ENCODE assay signal across 19 mouse cellular contexts in the genomic region with DNA sequence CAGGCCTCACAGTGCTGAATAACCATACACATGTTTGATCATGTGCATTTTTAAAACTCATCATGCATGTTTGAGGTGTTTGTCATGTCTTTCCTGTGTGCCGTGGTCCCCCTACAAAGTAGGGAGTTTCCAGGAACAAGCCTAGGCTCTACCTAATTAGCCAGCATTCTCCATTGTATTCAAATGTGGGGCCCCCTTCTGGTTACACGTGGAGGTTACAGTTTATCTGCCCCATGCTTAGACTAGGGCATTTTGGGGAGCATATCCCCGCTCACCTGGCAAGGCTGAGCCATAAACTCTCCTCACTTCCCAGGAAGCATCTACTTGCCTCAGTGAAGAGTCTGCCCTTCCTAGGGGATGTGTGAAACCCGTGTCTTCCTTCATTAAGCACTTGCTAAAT. TPM values are rescaled to one million over a fixed set of nuclear protein-coding genes. Genes with fewer than 3 reads are reported as not detected.
DNase-seq lines count a peak whose midpoint lies in the region; ATAC-seq and TF ChIP-seq lines count a peak whose summit lies in the region.
"Had no signal": no experiment of that assay in that cellular context is flagged by ENCODE, and none has a peak within 500 bp of the region (broad histone marks: within the 10 kb centered on the region; RNA-seq: fewer than 3 reads in every experiment).

No protein-coding gene starts in this region.

- no peak overlapping the region for H3K9ac ChIP-seq in forebrain, embryonic 11.5 days (ENCODE audit: low read length)
- H3K9ac ChIP-seq: forebrain, embryonic 13.5 days; hindbrain, embryonic 12.5 days; kidney, embryonic 15.5 days; liver, embryonic 13.5 days; midbrain, embryonic 15.5 days had no signal

- H3K27ac ChIP-seq in layer of hippocampus, adult 2 months: no peak overlapping the region
- no peak overlapping the region for H3K27ac ChIP-seq in thymus, adult 2 months (ENCODE audit: control insufficient read depth, insufficient read depth, low read length)
- H3K27ac ChIP-seq in forebrain, embryonic 11.5 days (ENCODE audit: low read depth, low read length): no peak overlapping the region
- H3K27ac ChIP-seq: forebrain, embryonic 13.5 days; heart, embryonic 10.5 days; hindbrain, embryonic 12.5 days; kidney, embryonic 15.5 days; liver, embryonic 13.5 days; midbrain, embryonic 15.5 days had no signal

- TF ChIP-seq CTCF in layer of hippocampus, adult 2 months (conservative IDR thresholded peaks at IDR 0.05): peak; percentile 62
- TF ChIP-seq CTCF in thymus, adult 2 months (IDR thresholded peaks at IDR 0.05; ENCODE audit: borderline replicate concordance, control insufficient read depth, extremely low read depth, insufficient read depth, low read length, poor library complexity): no peak

- H3K4me1 ChIP-seq in thymus, adult 2 months (replicated peaks; ENCODE audit: control insufficient read depth, insufficient read depth, low read length): no peaks in the 10 kb centered on the region; the same call in 1 of the 2 replicates
- H3K4me1 ChIP-seq in forebrain, embryonic 11.5 days (replicated peaks; ENCODE audit: control insufficient read depth, insufficient read depth, low read length): peaks cover 10% of the 10 kb centered on the region; the same call in 1 of the 2 replicates

- WGBS in thymus, adult 2 months: 23% methylated on average over 4 of the region's 4 CpGs
- 38% methylated on average over 4 of the region's 4 CpGs for WGBS in forebrain, embryonic 11.5 days

- H3K36me3 ChIP-seq in thymus, adult 2 months (ENCODE audit: control insufficient read depth, insufficient read depth, low read length): no peaks in the 10 kb centered on the region
- H3K36me3 ChIP-seq in forebrain, embryonic 11.5 days (ENCODE audit: control insufficient read depth, insufficient read depth, low read length): no peaks in the 10 kb centered on the region
- H3K36me3 ChIP-seq: heart, embryonic 10.5 days; hindbrain, embryonic 12.5 days; kidney, embryonic 15.5 days; liver, embryonic 13.5 days; midbrain, embryonic 15.5 days had no signal

- H3K27me3 ChIP-seq in thymus, adult 2 months (ENCODE audit: control insufficient read depth, insufficient read depth, low read length): peaks cover 3% of the 10 kb centered on the region; the same call in 1 of the 2 replicates
- peaks cover 14% of the 10 kb centered on the region for H3K27me3 ChIP-seq in forebrain, embryonic 11.5 days (ENCODE audit: control insufficient read depth, insufficient read depth, low read length)

- no peak for TF ChIP-seq POLR2A in thymus, adult 2 months (IDR thresholded peaks at IDR 0.05; ENCODE audit: control insufficient read depth, extremely low read depth, insufficient read depth, low read length, poor library complexity)

- H3K9me3 ChIP-seq in forebrain, embryonic 11.5 days (ENCODE audit: control insufficient read depth, low read length): no peaks in the 10 kb centered on the region
- H3K9me3 ChIP-seq: forebrain, embryonic 13.5 days; heart, embryonic 10.5 days; hindbrain, embryonic 12.5 days; kidney, embryonic 15.5 days; liver, embryonic 13.5 days; midbrain, embryonic 15.5 days had no signal

- peak; percentile 15 for DNase-seq in CD4-positive, CD25-positive, alpha-beta regulatory T cell, adult 2 months (ENCODE audit: low read depth, low spot score)
- DNase-seq in layer of hippocampus, adult 2 months (ENCODE audit: low spot score in 2 of 2): no peak
- no peak for DNase-seq in layer of hippocampus, adult 9-10 months (ENCODE audit: low spot score)
- peak; percentile 4 for DNase-seq in thymus, adult 2 months
- no peak for DNase-seq in thymus, adult 18-20 months
- DNase-seq in forebrain, embryonic 11.5 days (ENCODE audit: low spot score): no peak
- DNase-seq: adrenal gland, postnatal 14 days; gastrocnemius, postnatal 36 days; liver, embryonic 13.5 days; lung, postnatal 10 days had no signal

- ATAC-seq in CD4-positive, CD25-positive, alpha-beta regulatory T cell, adult 4 months: no peak
- ATAC-seq in megakaryocyte-erythroid progenitor cell, adult 5-6 weeks (replicated peaks; ENCODE audit: low FRiP score, low TSS enrichment, poor library complexity, severe bottlenecking): 0 out of 2 replicates have a peak, but pooled peaks have one; percentile 54
- no peak for ATAC-seq in forebrain, embryonic 11.5 days (replicated peaks; ENCODE audit: low FRiP score)
- ATAC-seq: forebrain, embryonic 13.5 days; midbrain, embryonic 15.5 days had no signal

- H3K4me2 ChIP-seq in forebrain, embryonic 11.5 days (ENCODE audit: low read depth, low read length, severe bottlenecking): no peak overlapping the region
- H3K4me2 ChIP-seq: forebrain, embryonic 13.5 days; hindbrain, embryonic 12.5 days; kidney, embryonic 15.5 days; liver, embryonic 13.5 days; midbrain, embryonic 15.5 days had no signal

- no peak overlapping the region for H3K4me3 ChIP-seq in layer of hippocampus, adult 2 months
- no peak overlapping the region for H3K4me3 ChIP-seq in thymus, adult 2 months (ENCODE audit: control insufficient read depth, insufficient read depth, low read length)
- H3K4me3 ChIP-seq in forebrain, embryonic 11.5 days (ENCODE audit: low read depth, low read length): no peak overlapping the region
- H3K4me3 ChIP-seq: forebrain, embryonic 13.5 days; heart, embryonic 10.5 days; hindbrain, embryonic 12.5 days; kidney, embryonic 15.5 days; liver, embryonic 13.5 days; midbrain, embryonic 15.5 days had no signal

RNA-seq across cellular contexts. Expression of a gene that starts 3.0 kb away (rescaled TPM):
- polyA plus RNA-seq in CD4-positive, CD25-positive, alpha-beta regulatory T cell, adult 4 months (2017; shearing (Covaris generic)): under 1 TPM; 0.52 to 0.73 TPM
- 10 to 100 TPM; 18.1 to 19.3 TPM for total RNA-seq in layer of hippocampus, adult 2 months (2021)
- 7.7 and 8.9 TPM in 2 replicates for polyA plus RNA-seq in thymus, adult 2 months (2012; rRNA removed)
- 0.10 TPM in 1 of 2 replicates, not detected in the other for total RNA-seq in megakaryocyte-erythroid progenitor cell, adult 5-6 weeks (2014; fragmentation: Nextera tagmentation)
- total RNA-seq in megakaryocyte-erythroid progenitor cell, adult 5-6 weeks (2017): not detected in 2 replicates
- polyA plus RNA-seq in forebrain, embryonic 11.5 days (2014; fragmentation: Nextera tagmentation; extraction: Ambion mirVana): 1.8 and 2.8 TPM in 2 replicates
- polyA plus RNA-seq: liver, embryonic 13.5 days had no signal

RNA-seq across cellular contexts. Expression of a gene that starts 56.0 kb away (rescaled TPM):
- polyA plus RNA-seq in CD4-positive, CD25-positive, alpha-beta regulatory T cell, adult 4 months (2017; shearing (Covaris generic)): 1 to 10 TPM; 1.8 to 3.0 TPM
- 1 to 10 TPM; 2.5 to 2.9 TPM for total RNA-seq in layer of hippocampus, adult 2 months (2021)
- 0.91 and 1.2 TPM in 2 replicates for polyA plus RNA-seq in thymus, adult 2 months (2012; rRNA removed)
- total RNA-seq in megakaryocyte-erythroid progenitor cell, adult 5-6 weeks (2014; fragmentation: Nextera tagmentation): not detected in 2 replicates
- 0.47 TPM in 1 of 2 replicates, not detected in the other for total RNA-seq in megakaryocyte-erythroid progenitor cell, adult 5-6 weeks (2017)
- 1.3 and 1.6 TPM in 2 replicates for polyA plus RNA-seq in forebrain, embryonic 11.5 days (2014; fragmentation: Nextera tagmentation; extraction: Ambion mirVana)
- total RNA-seq: megakaryocyte, adult 5-6 weeks; neutrophil, adult 5-6 weeks had no signal

RNA-seq across cellular contexts. Expression of a gene that starts 58.2 kb away (rescaled TPM):
- 10 to 100 TPM; 27.8 to 29.1 TPM for polyA plus RNA-seq in CD4-positive, CD25-positive, alpha-beta regulatory T cell, adult 4 months (2017; shearing (Covaris generic))
- total RNA-seq in layer of hippocampus, adult 2 months (2021): 10 to 100 TPM; 15.9 to 21.4 TPM
- polyA plus RNA-seq in thymus, adult 2 months (2012; rRNA removed): 23.6 and 25.5 TPM in 2 replicates
- 5.8 and 18.8 TPM in 2 replicates for total RNA-seq in megakaryocyte-erythroid progenitor cell, adult 5-6 weeks (2014; fragmentation: Nextera tagmentation)
- total RNA-seq in megakaryocyte-erythroid progenitor cell, adult 5-6 weeks (2017): 4.9 and 9.0 TPM in 2 replicates
- 11.2 and 13.8 TPM in 2 replicates for polyA plus RNA-seq in forebrain, embryonic 11.5 days (2014; fragmentation: Nextera tagmentation; extraction: Ambion mirVana)

Comparison
In these comparisons a context has a peak if more than half of its experiments do, and no peak if none do; other contexts are left out.
1. DNase-seq: peak in CD4-positive, CD25-positive, alpha-beta regulatory T cell, adult 2 months (single experiment) and thymus, adult 2 months (single experiment); none in layer of hippocampus, adult 2 months (0 of 2), layer of hippocampus, adult 9-10 months (single experiment), thymus, adult 18-20 months (0 of 2) and forebrain, embryonic 11.5 days (single experiment).